Mouse (Mus musculus): ENCODE measurements around the gene Abcb7. TPM values are rescaled to one million over a fixed set of nuclear protein-coding genes. Genes with fewer than 3 reads are reported as not detected.

The Abcb7 gene
- polyA plus RNA-seq (2014; fragmentation: Illumina TruSeq; extraction: RNeasy Lipid Tissue Mini Kit (QIAGEN cat#74804); ENCODE audit: low read depth, low replicate concordance): 122 TPM

GRCm38 (mm10) chrX:104413183-104413983 is at the start of gene Abcb7:
Gene Abcb7, minus strand, starts transcription at chrX:104413856.

Other genes starting within 250 kb of the Abcb7 start
- 25.5 TPM for gene Nexmif, start 212.7 kb downstream of the Abcb7 start, polyA plus RNA-seq (2014; fragmentation: Illumina TruSeq; extraction: RNeasy Lipid Tissue Mini Kit (QIAGEN cat#74804); ENCODE audit: low read depth, low replicate concordance)
- gene Uprt, start 69.0 kb upstream of the Abcb7 start, polyA plus RNA-seq (2014; fragmentation: Illumina TruSeq; extraction: RNeasy Lipid Tissue Mini Kit (QIAGEN cat#74804); ENCODE audit: low read depth, low replicate concordance): 39.4 TPM

Data from adrenal gland, adult 10 weeks (tissue).